Mouse (Mus musculus): ENCODE data around the gene 1700008O03Rik. TPM values are rescaled to one million over a fixed set of nuclear protein-coding genes. Genes with fewer than 3 reads are reported as not detected.

Gene 1700008O03Rik
- polyA plus RNA-seq, 1 experiment from 2014 or later, result 0.31 TPM

- no peak overlapping the region for H3K27ac ChIP-seq (ENCODE audit: low read depth, low read length)
- no peaks in the 10 kb centered on the region for H3K9me3 ChIP-seq (ENCODE audit: control insufficient read depth, low read length)
- peaks cover 3% of the 10 kb centered on the region for H3K27me3 ChIP-seq (ENCODE audit: control insufficient read depth, insufficient read depth, low read length)
- DNase-seq (ENCODE audit: low spot score, missing footprints) (no peak), ATAC-seq (ENCODE audit: low FRiP score) (peak; percentile 80)
- peak overlapping the region; percentile 56 for H3K9ac ChIP-seq (ENCODE audit: low read length)
- peak overlapping the region; percentile 78 for H3K4me2 ChIP-seq
- WGBS, result under 1% methylated on average over 17 of the region's 17 CpGs
- H3K4me3 ChIP-seq (ENCODE audit: low read depth, low read length), result peak overlapping the region; percentile 45
- H3K4me1 ChIP-seq (ENCODE audit: control insufficient read depth, insufficient read depth, low read length), result peaks cover 5% of the 10 kb centered on the region; the same call in 1 of the 2 replicates
- no peaks in the 10 kb centered on the region for H3K36me3 ChIP-seq (ENCODE audit: control insufficient read depth, insufficient read depth, low read length)
Observed at GRCm38 (mm10) chr7:44384716-44385059, 932 bp downstream of the 1700008O03Rik start.

- DNase-seq (ENCODE audit: low spot score, missing footprints), result peak; percentile 97
- peak; percentile 91 for ATAC-seq (ENCODE audit: low FRiP score)
- Histone ChIP-seq H3K4me1 (ENCODE audit: control insufficient read depth, insufficient read depth, low read length) (peaks cover 5% of the 10 kb centered on the region; the same call in 1 of the 2 replicates), H3K27me3 (ENCODE audit: control insufficient read depth, insufficient read depth, low read length) (peaks cover 3% of the 10 kb centered on the region), H3K27ac (ENCODE audit: low read depth, low read length) (no peak within 1 kb of the TSS), H3K9me3 (ENCODE audit: control insufficient read depth, low read length) (no peaks in the 10 kb centered on the region), H3K9ac (ENCODE audit: low read length) (peak within 1 kb of the TSS; percentile 56), H3K36me3 (ENCODE audit: control insufficient read depth, insufficient read depth, low read length) (no peaks in the 10 kb centered on the region), H3K4me3 (ENCODE audit: low read depth, low read length) (peak within 1 kb of the TSS; percentile 45), H3K4me2 (peak within 1 kb of the TSS; percentile 78)
- under 1% methylated on average over 27 of the region's 33 CpGs for WGBS
Observed at GRCm38 (mm10) chr7:44383980-44384715, 1.5 kb downstream of the 1700008O03Rik start, which contains the start of gene Syt3. Gene Syt3 (plus strand): TSS chr7:44384102.

- Histone ChIP-seq H3K9ac (ENCODE audit: low read length) (no peak overlapping the region), H3K27me3 (ENCODE audit: control insufficient read depth, insufficient read depth, low read length) (peaks cover 3% of the 10 kb centered on the region), H3K36me3 (ENCODE audit: control insufficient read depth, insufficient read depth, low read length) (no peaks in the 10 kb centered on the region), H3K27ac (ENCODE audit: low read depth, low read length) (0 out of 2 replicates have a peak overlapping the region, but pooled peaks have one; percentile 20), H3K4me1 (ENCODE audit: control insufficient read depth, insufficient read depth, low read length) (peaks cover 5% of the 10 kb centered on the region; the same call in 1 of the 2 replicates), H3K9me3 (ENCODE audit: control insufficient read depth, low read length) (no peaks in the 10 kb centered on the region), H3K4me3 (ENCODE audit: low read depth, low read length) (no peak overlapping the region), H3K4me2 (no peak overlapping the region)
- no peak for DNase-seq (ENCODE audit: low spot score, missing footprints)
- 78% methylated on average over 12 of the region's 12 CpGs for WGBS
- ATAC-seq (ENCODE audit: low FRiP score), result no peak
Observed at GRCm38 (mm10) chr7:44382541-44382940, 3.1 kb downstream of the 1700008O03Rik start.

- Histone ChIP-seq H3K4me3 (ENCODE audit: low read depth, low read length) (no peak overlapping the region), H3K27me3 (ENCODE audit: control insufficient read depth, insufficient read depth, low read length) (no peaks in the 10 kb centered on the region), H3K27ac (ENCODE audit: low read depth, low read length) (no peak overlapping the region), H3K9ac (ENCODE audit: low read length) (no peak overlapping the region), H3K4me1 (ENCODE audit: control insufficient read depth, insufficient read depth, low read length) (peaks cover 9% of the 10 kb centered on the region), H3K9me3 (ENCODE audit: control insufficient read depth, low read length) (no peaks in the 10 kb centered on the region), H3K4me2 (no peak overlapping the region), H3K36me3 (ENCODE audit: control insufficient read depth, insufficient read depth, low read length) (no peaks in the 10 kb centered on the region)
- ATAC-seq (ENCODE audit: low FRiP score) (no peak), DNase-seq (ENCODE audit: low spot score, missing footprints) (no peak)
- 72% methylated on average over 4 of the region's 4 CpGs for WGBS
Observed at GRCm38 (mm10) chr7:44378290-44378689, 7.3 kb downstream of the 1700008O03Rik start.

GRCm38 (mm10) chr7:44375793-44376192 is 9.8 kb downstream of the 1700008O03Rik start:
- Histone ChIP-seq H3K27me3 (ENCODE audit: control insufficient read depth, insufficient read depth, low read length) (no peaks in the 10 kb centered on the region), H3K4me3 (ENCODE audit: low read depth, low read length) (no peak overlapping the region), H3K9ac (ENCODE audit: low read length) (no peak overlapping the region), H3K27ac (ENCODE audit: low read depth, low read length) (no peak overlapping the region), H3K9me3 (ENCODE audit: control insufficient read depth, low read length) (no peaks in the 10 kb centered on the region), H3K36me3 (ENCODE audit: control insufficient read depth, insufficient read depth, low read length) (no peaks in the 10 kb centered on the region), H3K4me1 (ENCODE audit: control insufficient read depth, insufficient read depth, low read length) (peaks cover 11% of the 10 kb centered on the region), H3K4me2 (no peak overlapping the region)
- ATAC-seq (ENCODE audit: low FRiP score), result no peak
- DNase-seq (ENCODE audit: low spot score, missing footprints), result no peak
- 58% methylated on average over 3 of the region's 3 CpGs for WGBS

- ATAC-seq (ENCODE audit: low FRiP score), result peak; percentile 15; the same call in 1 of the 2 replicates
- H3K27me3 ChIP-seq (ENCODE audit: control insufficient read depth, insufficient read depth, low read length), result no peaks in the 10 kb centered on the region
- H3K36me3 ChIP-seq (ENCODE audit: control insufficient read depth, insufficient read depth, low read length), result no peaks in the 10 kb centered on the region
- H3K9me3 ChIP-seq (ENCODE audit: control insufficient read depth, low read length), result no peaks in the 10 kb centered on the region
- H3K9ac ChIP-seq (ENCODE audit: low read length), result peak overlapping the region; percentile 70
- DNase-seq (ENCODE audit: low spot score, missing footprints), result no peak
- 4% methylated on average over 10 of the region's 10 CpGs for WGBS
- peaks cover 11% of the 10 kb centered on the region for H3K4me1 ChIP-seq (ENCODE audit: control insufficient read depth, insufficient read depth, low read length)
- peak overlapping the region; percentile 55; the same call in 1 of the 2 replicates for H3K4me3 ChIP-seq (ENCODE audit: low read depth, low read length)
- H3K27ac ChIP-seq (ENCODE audit: low read depth, low read length), result no peak overlapping the region; the same call in 1 of the 2 replicates
- H3K4me2 ChIP-seq, result peak overlapping the region; percentile 84
Observed at GRCm38 (mm10) chr7:44375207-44375606, 10.4 kb downstream of the 1700008O03Rik start.

- Histone ChIP-seq H3K27ac (ENCODE audit: low read depth, low read length) (peak overlapping the region; percentile 17; the same call in 1 of the 2 replicates), H3K9ac (ENCODE audit: low read length) (peak overlapping the region; percentile 70), H3K4me2 (peak overlapping the region; percentile 84), H3K9me3 (ENCODE audit: control insufficient read depth, low read length) (no peaks in the 10 kb centered on the region), H3K36me3 (ENCODE audit: control insufficient read depth, insufficient read depth, low read length) (no peaks in the 10 kb centered on the region), H3K4me3 (ENCODE audit: low read depth, low read length) (peak overlapping the region; percentile 55), H3K4me1 (ENCODE audit: control insufficient read depth, insufficient read depth, low read length) (peaks cover 11% of the 10 kb centered on the region), H3K27me3 (ENCODE audit: control insufficient read depth, insufficient read depth, low read length) (no peaks in the 10 kb centered on the region)
- DNase-seq (ENCODE audit: low spot score, missing footprints), result peak; percentile 91
- 0% methylated on average over 5 of the region's 5 CpGs for WGBS
- peak; percentile 65 for ATAC-seq (ENCODE audit: low FRiP score)
Observed at GRCm38 (mm10) chr7:44374756-44375155, 10.9 kb downstream of the 1700008O03Rik start.

- H3K9ac ChIP-seq (ENCODE audit: low read length), result peak overlapping the region; percentile 70
- 0% methylated on average over 19 of the region's 19 CpGs for WGBS
- peak overlapping the region; percentile 55 for H3K4me3 ChIP-seq (ENCODE audit: low read depth, low read length)
- ATAC-seq (ENCODE audit: low FRiP score) (peak; percentile 91), DNase-seq (ENCODE audit: low spot score, missing footprints) (peak; percentile 99)
- H3K27ac ChIP-seq (ENCODE audit: low read depth, low read length), result peak overlapping the region; percentile 17; the same call in 1 of the 2 replicates
- peak overlapping the region; percentile 84 for H3K4me2 ChIP-seq
- H3K27me3 ChIP-seq (ENCODE audit: control insufficient read depth, insufficient read depth, low read length), result no peaks in the 10 kb centered on the region
- H3K9me3 ChIP-seq (ENCODE audit: control insufficient read depth, low read length), result no peaks in the 10 kb centered on the region
- H3K36me3 ChIP-seq (ENCODE audit: control insufficient read depth, insufficient read depth, low read length), result no peaks in the 10 kb centered on the region
- peaks cover 11% of the 10 kb centered on the region for H3K4me1 ChIP-seq (ENCODE audit: control insufficient read depth, insufficient read depth, low read length)
Observed at GRCm38 (mm10) chr7:44373889-44374652, 11.5 kb downstream of the 1700008O03Rik start.

- Histone ChIP-seq H3K27me3 (ENCODE audit: control insufficient read depth, insufficient read depth, low read length) (no peaks in the 10 kb centered on the region), H3K4me1 (ENCODE audit: control insufficient read depth, insufficient read depth, low read length) (peaks cover 11% of the 10 kb centered on the region), H3K9ac (ENCODE audit: low read length) (peak overlapping the region; percentile 44; the same call in 1 of the 2 replicates), H3K36me3 (ENCODE audit: control insufficient read depth, insufficient read depth, low read length) (no peaks in the 10 kb centered on the region), H3K4me3 (ENCODE audit: low read depth, low read length) (peak overlapping the region; percentile 55), H3K9me3 (ENCODE audit: control insufficient read depth, low read length) (no peaks in the 10 kb centered on the region), H3K27ac (ENCODE audit: low read depth, low read length) (no peak overlapping the region), H3K4me2 (peak overlapping the region; percentile 84)
- DNase-seq (ENCODE audit: low spot score, missing footprints) (peak; percentile 90), ATAC-seq (ENCODE audit: low FRiP score) (no peak)
- WGBS, result 14% methylated on average over 7 of the region's 7 CpGs
Observed at GRCm38 (mm10) chr7:44373460-44373859, 12.2 kb downstream of the 1700008O03Rik start.

Measured in midbrain, embryonic 11.5 days (tissue).